Mouse (Mus musculus) embryonic fibroblast, embryonic 13.5 days (primary cell): ENCODE data around the gene Zbtb34. TPM values are rescaled to one million over a fixed set of nuclear protein-coding genes. Genes with fewer than 3 reads are reported as not detected.

Experiments
- H3K27ac ChIP-seq: 2 replicates; pipeline ENCODE4 v1.5.1; 2012; ENCODE audit warnings: low read length, control low read depth, inconsistent platforms; ENCODE audit not compliant: insufficient read depth
- H3K4me1 ChIP-seq: 2 replicates; pipeline ENCODE4 v1.6.1; 2011; ENCODE audit warnings: low read length; ENCODE audit not compliant: control insufficient read depth, insufficient read depth
- H3K4me3 ChIP-seq: 2 replicates; pipeline ENCODE4 v1.5.1; 2011; ENCODE audit warnings: mild to moderate bottlenecking, control low read depth, low read length; ENCODE audit not compliant: insufficient read depth
- CTCF ChIP-seq: IDR thresholded peaks from 2 replicates; pipeline ENCODE4 v1.5.1; 2011; ENCODE audit warnings: mild to moderate bottlenecking, control low read depth, low read length, moderate library complexity, borderline replicate concordance; ENCODE audit not compliant: insufficient read depth
- POLR2A ChIP-seq: IDR thresholded peaks from 2 replicates; pipeline ENCODE4 v1.6.1; 2011; ENCODE audit warnings: low read depth, mild to moderate bottlenecking, control low read depth, low read length, moderate library complexity
- polyA plus RNA-seq: library from polyadenylated mRNA; stranded (reverse); fragments of >200 nt; gene quantifications from 2 replicates; pipeline ENCODE4 v1.2.4, GENCODE M21; 2011; ENCODE audit warnings: low read depth; ENCODE audit not compliant: missing spikeins, insufficient read length

The Zbtb34 gene
- polyA plus RNA-seq, 1 experiment, result 11.0 TPM

- no peak for TF ChIP-seq CTCF
- TF ChIP-seq POLR2A, result no peak
- H3K4me1 ChIP-seq, result no peaks in the 10 kb centered on the region
- H3K27ac ChIP-seq, result no peak overlapping the region
- no peak overlapping the region for H3K4me3 ChIP-seq
Observed at GRCm38 (mm10) chr2:33361139-33361716, 69.9 kb downstream of the Zbtb34 start.

DNA sequence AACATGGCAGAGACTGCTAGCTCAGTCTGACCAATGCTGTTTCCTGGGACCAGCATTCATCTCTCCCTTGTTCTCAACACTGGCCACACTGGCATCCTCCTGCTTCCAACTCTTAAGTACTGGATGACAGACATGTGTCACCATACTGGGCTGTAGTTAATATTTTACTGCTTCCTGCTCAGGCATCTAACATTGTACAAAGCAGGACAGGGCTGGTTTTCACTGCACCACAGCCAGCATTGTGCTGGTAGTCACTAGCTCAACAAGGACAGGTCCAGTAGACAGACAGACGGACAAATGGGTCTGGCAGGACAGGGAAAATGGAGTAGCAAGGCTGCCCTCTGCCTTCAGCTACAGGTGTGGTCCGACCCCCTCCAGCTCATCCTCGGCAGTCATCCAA, 70.6 kb downstream of the Zbtb34 start:
- TF ChIP-seq CTCF (no peak), POLR2A (no peak)
- H3K27ac ChIP-seq, result no peak overlapping the region
- H3K4me3 ChIP-seq, result no peak overlapping the region
- H3K4me1 ChIP-seq, result no peaks in the 10 kb centered on the region

- Histone ChIP-seq H3K4me1 (no peaks in the 10 kb centered on the region), H3K27ac (no peak overlapping the region), H3K4me3 (no peak overlapping the region)
- TF ChIP-seq CTCF (no peak), POLR2A (no peak)
Observed at GRCm38 (mm10) chr2:33359184-33359583, 71.9 kb downstream of the Zbtb34 start.

GRCm38 (mm10) chr2:33357250-33357838, 73.8 kb downstream of the Zbtb34 start:
- TF ChIP-seq CTCF (no peak), POLR2A (no peak)
- Histone ChIP-seq H3K4me1 (no peaks in the 10 kb centered on the region), H3K4me3 (no peak overlapping the region), H3K27ac (peak overlapping the region; percentile 8; the same call in 1 of the 2 replicates)

Other genes starting within 250 kb of the Zbtb34 start
- gene Angptl2, start 215.3 kb downstream of the Zbtb34 start, polyA plus RNA-seq, result 116 and 161 TPM in 2 replicates
- 4.0 and 4.1 TPM in 2 replicates for gene Ralgps1, start 59.8 kb downstream of the Zbtb34 start, polyA plus RNA-seq
- 11.2 and 15.9 TPM in 2 replicates for gene Zbtb43, start 37.2 kb upstream of the Zbtb34 start, polyA plus RNA-seq
- gene Lmx1b, start 209.2 kb upstream of the Zbtb34 start, polyA plus RNA-seq, result 1.1 and 2.8 TPM in 2 replicates